Mouse (Mus musculus): ENCODE results near the gene Hipk3. TPM values are rescaled to one million over a fixed set of nuclear protein-coding genes. Genes with fewer than 3 reads are reported as not detected.

Hipk3 gene
- 1 to 10 TPM in 1 of 2 experiments, under 1 TPM in 1; 0.40 to 3.8 TPM for polyA plus RNA-seq (2012; fragmentation: generic; extraction: Trizol)

GRCm38 (mm10) chr2:104493951-104494800 lies at the start of gene Hipk3:
Gene Hipk3 (minus strand): TSS chr2:104494446.

GRCm38 (mm10) chr2:104410963-104411545 lies 83.2 kb downstream of the Hipk3 start, which contains the start of gene D430041D05Rik:
Gene D430041D05Rik (minus strand): TSS chr2:104411013.

Other genes with a start within 250 kb of the Hipk3 start
- gene D430041D05Rik, start 83.4 kb downstream of the Hipk3 start, polyA plus RNA-seq (2012; fragmentation: generic; extraction: Trizol), result not detected
- gene Cstf3, start 96.1 kb upstream of the Hipk3 start, polyA plus RNA-seq (2012; fragmentation: generic; extraction: Trizol), result 1 to 10 TPM; 3.3 to 7.1 TPM
- 1 to 10 TPM; 3.3 to 4.3 TPM for gene Tcp11l1, start 217.7 kb upstream of the Hipk3 start, polyA plus RNA-seq (2012; fragmentation: generic; extraction: Trizol)
- gene Pin1rt1, start 221.9 kb upstream of the Hipk3 start, polyA plus RNA-seq (2012; fragmentation: generic; extraction: Trizol), result not detected
- under 1 TPM; 0.11 to 0.53 TPM for gene Depdc7, start 248.4 kb upstream of the Hipk3 start, polyA plus RNA-seq (2012; fragmentation: generic; extraction: Trizol)

All from C3H10T1/2 (cell line).